ENCODE assay signal across 12 mouse cellular contexts in genomic region chr15:83026129-83026528, GRCm38 (mm10). TPM values are rescaled to one million over a fixed set of nuclear protein-coding genes. Genes with fewer than 3 reads are reported as not detected.
DNase-seq lines count a peak whose midpoint lies in the region; ATAC-seq lines count a peak whose summit lies in the region.
"Had no signal": no experiment of that assay in that cellular context is flagged by ENCODE, and none has a peak within 500 bp of the region (broad histone marks: within the 10 kb centered on the region; RNA-seq: fewer than 3 reads in every experiment).

No protein-coding gene starts in this region.

- no peak overlapping the region for H3K9ac ChIP-seq in kidney, embryonic 16.5 days (replicated peaks; ENCODE audit: low read length)
- no peak overlapping the region for H3K9ac ChIP-seq in limb, embryonic 11.5 days (ENCODE audit: low read length)

- no peaks in the 10 kb centered on the region for H3K36me3 ChIP-seq in kidney, embryonic 16.5 days (ENCODE audit: insufficient read depth, low read length)
- no peaks in the 10 kb centered on the region for H3K36me3 ChIP-seq in limb, embryonic 11.5 days (ENCODE audit: control insufficient read depth, insufficient read depth, low read length)

- peaks cover 37% of the 10 kb centered on the region for H3K4me1 ChIP-seq in kidney, embryonic 16.5 days (ENCODE audit: insufficient read depth, low read length)
- peaks cover 40% of the 10 kb centered on the region for H3K4me1 ChIP-seq in limb, embryonic 11.5 days (ENCODE audit: control insufficient read depth, insufficient read depth, low read length)

- no peak for ATAC-seq in kidney, embryonic 16.5 days (ENCODE audit: low FRiP score, low TSS enrichment)
- ATAC-seq in limb, embryonic 11.5 days (ENCODE audit: insufficient number of reproducible peaks, low FRiP score, low TSS enrichment, low read depth), result no peak

- no peak for DNase-seq in kidney, adult 11 months
- DNase-seq in thymus, postnatal 14 days, result peak; percentile 33
- no peak for DNase-seq in thymus, postnatal 36 days
- DNase-seq in limb, embryonic 11.5 days (ENCODE audit: low spot score), result peak; percentile 47
- DNase-seq in adrenal gland, adult (ENCODE audit: inconsistent age in 2 of 2, low spot score in 1 of 2), result no peak
- no peak for DNase-seq in retina, postnatal 1 day
- DNase-seq: adrenal gland, postnatal 10 days; cerebellum, postnatal 14 days; left cerebral cortex, postnatal 4 days; lung, adult 2 months had no signal

- WGBS in kidney, embryonic 16.5 days, result 40% methylated on average over 8 of the region's 8 CpGs
- WGBS in limb, embryonic 11.5 days, result 33% methylated on average over 8 of the region's 8 CpGs

- H3K4me3 ChIP-seq in kidney, embryonic 16.5 days (ENCODE audit: low read length), result no peak overlapping the region
- H3K4me3 ChIP-seq in limb, embryonic 11.5 days (ENCODE audit: low read depth, low read length), result no peak overlapping the region

- no peaks in the 10 kb centered on the region; the same call in 1 of the 2 replicates for H3K27me3 ChIP-seq in kidney, embryonic 16.5 days (ENCODE audit: insufficient read depth, low read length)
- H3K27me3 ChIP-seq in limb, embryonic 11.5 days (ENCODE audit: control insufficient read depth, insufficient read depth, low read length), result 0 out of 2 replicates have a peak, but pooled peaks cover 2% of the 10 kb centered on the region
- H3K27me3 ChIP-seq: CH12.LX had no signal

- peak overlapping the region; percentile 23; the same call in 1 of the 2 replicates for H3K4me2 ChIP-seq in kidney, embryonic 16.5 days (replicated peaks; ENCODE audit: low read depth, low read length)
- 0 out of 2 replicates have a peak overlapping the region, but pooled peaks have one; percentile 1 for H3K4me2 ChIP-seq in limb, embryonic 11.5 days (ENCODE audit: low read depth, severe bottlenecking)

- no peaks in the 10 kb centered on the region for H3K9me3 ChIP-seq in kidney, embryonic 16.5 days (ENCODE audit: low read length)
- H3K9me3 ChIP-seq in limb, embryonic 11.5 days (ENCODE audit: control insufficient read depth, low read length), result no peaks in the 10 kb centered on the region

- H3K27ac ChIP-seq in kidney, embryonic 16.5 days (ENCODE audit: low read length), result no peak overlapping the region
- H3K27ac ChIP-seq in limb, embryonic 11.5 days (replicated peaks; ENCODE audit: low read depth, low read length), result no peak overlapping the region

RNA-seq across cellular contexts. Expression of gene Nfam1, which starts 7.0 kb away (rescaled TPM):
- polyA plus RNA-seq in kidney, embryonic 16.5 days (2015; fragmentation: Nextera tagmentation; extraction: Ambion mirVana), result 2.6 and 3.3 TPM in 2 replicates
- polyA plus RNA-seq in limb, embryonic 11.5 days (2014; fragmentation: Nextera tagmentation; extraction: Ambion mirVana), result 1.9 and 3.0 TPM in 2 replicates

RNA-seq across cellular contexts. Expression of gene Tcf20, which starts 38.5 kb away (rescaled TPM):
- 7.3 and 8.3 TPM in 2 replicates for polyA plus RNA-seq in kidney, embryonic 16.5 days (2015; fragmentation: Nextera tagmentation; extraction: Ambion mirVana)
- 12.3 and 14.3 TPM in 2 replicates for polyA plus RNA-seq in limb, embryonic 11.5 days (2014; fragmentation: Nextera tagmentation; extraction: Ambion mirVana)

Comparison
In these comparisons a context has a peak if more than half of its experiments do, and no peak if none do; other contexts are left out.
1. DNase-seq: peak in thymus, postnatal 14 days (single experiment) and limb, embryonic 11.5 days (single experiment); none in kidney, adult 11 months (single experiment), thymus, postnatal 36 days (0 of 2), adrenal gland, adult (0 of 2) and retina, postnatal 1 day (single experiment).